Mouse (Mus musculus) limb, embryonic 15.5 days (tissue): ENCODE results near the gene Pde6h. TPM values are rescaled to one million over a fixed set of nuclear protein-coding genes. Genes with fewer than 3 reads are reported as not detected.

Source experiments
- ATAC-seq: fragments of 200-750 bp; cut with Nextera tagmentation; 2 replicates; pipeline ENCODE4 v1.8.0; 2017; ENCODE audit warnings: low read depth, moderate TSS enrichment; ENCODE audit not compliant: insufficient number of reproducible peaks, low FRiP score, low TSS enrichment
- H3K27ac ChIP-seq: fragments of 300-500 bp; sonication (generic); 2 replicates; pipeline ENCODE4 v1.5.1; 2015; ENCODE audit warnings: moderate library complexity, mild to moderate bottlenecking, inconsistent platforms
- H3K27me3 ChIP-seq: fragments of 300-500 bp; sonication (generic); 2 replicates; pipeline ENCODE4 v1.6.1; 2015; ENCODE audit warnings: inconsistent platforms
- H3K36me3 ChIP-seq: fragments of 300-500 bp; sonication (generic); 2 replicates; pipeline ENCODE4 v1.6.1; 2015; ENCODE audit warnings: inconsistent platforms
- H3K4me1 ChIP-seq: fragments of 300-500 bp; sonication (generic); 2 replicates; pipeline ENCODE4 v1.6.1; 2015; ENCODE audit warnings: inconsistent platforms
- H3K4me2 ChIP-seq: fragments of 300-500 bp; sonication (generic); 2 replicates; pipeline ENCODE4 v1.6.1; 2015; ENCODE audit warnings: mild to moderate bottlenecking, inconsistent platforms
- H3K4me3 ChIP-seq: fragments of 300-500 bp; sonication (generic); 2 replicates; pipeline ENCODE4 v1.5.1; 2015; ENCODE audit warnings: mild to moderate bottlenecking, inconsistent platforms
- H3K9ac ChIP-seq: fragments of 300-500 bp; sonication (generic); 2 replicates; pipeline ENCODE4 v1.6.1; 2015; ENCODE audit warnings: inconsistent platforms
- H3K9me3 ChIP-seq: fragments of 300-500 bp; sonication (generic); 2 replicates; pipeline ENCODE4 v1.6.1; 2016; ENCODE audit warnings: inconsistent platforms
- WGBS: fragments of 180-500 bp; shearing (Covaris S2); methylation state at CpG from one replicate; pipeline ENCODE4 v1.1.7; 2015; 5-methylcytosine and 5-hydroxymethylcytosine counted together
- polyA plus RNA-seq: library from polyadenylated mRNA; unstranded; fragments of >200 nt; fragmentation: Nextera tagmentation; extraction: Ambion mirVana; gene quantifications from 2 replicates; pipeline ENCODE4 v1.2.1, GENCODE M21; 2015

The Pde6h gene
- polyA plus RNA-seq, 1 experiment from 2014 or later = 0.19 TPM

DNA sequence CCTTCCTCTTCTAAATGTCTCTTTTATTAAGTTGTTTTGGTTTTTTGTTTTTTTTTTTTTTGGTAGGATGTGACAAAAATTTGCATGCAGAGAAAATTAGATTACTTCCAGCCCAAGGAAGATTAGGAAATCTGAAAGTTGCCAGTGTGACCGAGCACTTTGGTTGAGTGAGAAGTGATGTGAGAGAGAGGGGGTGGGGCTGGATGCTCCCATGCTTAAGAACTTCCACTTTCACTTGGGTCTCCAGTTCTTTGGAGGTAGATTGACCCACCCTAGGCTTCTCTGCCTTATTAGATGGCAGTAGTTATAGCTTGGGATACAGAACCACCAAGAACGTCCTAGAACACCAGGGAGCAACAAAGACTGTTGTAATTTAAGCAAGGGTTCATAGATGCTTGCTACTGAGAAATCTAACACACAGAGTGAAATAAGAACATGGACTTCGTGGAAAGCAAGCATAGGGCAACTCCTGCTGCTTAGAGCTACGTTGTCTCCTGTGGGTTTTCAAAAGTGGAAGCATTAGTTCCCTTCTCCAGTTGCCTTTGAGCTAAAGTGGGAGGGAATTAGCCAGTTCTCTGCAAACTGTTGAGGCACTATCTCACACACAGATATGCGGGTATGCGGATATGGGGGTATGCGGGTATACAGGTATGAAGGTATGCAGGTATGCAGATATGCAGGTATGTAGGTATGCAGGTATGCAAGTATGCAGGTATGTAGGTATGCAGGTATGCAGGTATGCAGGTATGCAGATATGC, 93.8 kb downstream of the Pde6h start:
- 82% methylated on average over 7 of the region's 7 CpGs for WGBS
- H3K4me3 ChIP-seq = no peak overlapping the region
- ATAC-seq = no peak
- H3K36me3 ChIP-seq = no peaks in the 10 kb centered on the region
- no peaks in the 10 kb centered on the region for H3K9me3 ChIP-seq
- H3K27me3 ChIP-seq = no peaks in the 10 kb centered on the region
- H3K4me1 ChIP-seq = peaks cover 4% of the 10 kb centered on the region; the same call in 1 of the 2 replicates
- no peak overlapping the region for H3K27ac ChIP-seq
- H3K4me2 ChIP-seq = no peak overlapping the region
- H3K9ac ChIP-seq = no peak overlapping the region

Other genes with a start within 250 kb of the Pde6h start
- 0.06 and 0.07 TPM in 2 replicates for gene Gucy2c, start 142.1 kb upstream of the Pde6h start, polyA plus RNA-seq
- gene Hist4h4, start 119.4 kb upstream of the Pde6h start, polyA plus RNA-seq = 0.25 and 0.54 TPM in 2 replicates
- gene H2afj, start 115.6 kb upstream of the Pde6h start, polyA plus RNA-seq = 140 and 142 TPM in 2 replicates
- gene BC049715, start 96.2 kb upstream of the Pde6h start, polyA plus RNA-seq = 1.1 and 1.4 TPM in 2 replicates
- gene Wbp11, start 95.6 kb upstream of the Pde6h start, polyA plus RNA-seq = 90.4 and 90.9 TPM in 2 replicates
- gene Smco3, start 88.4 kb upstream of the Pde6h start, polyA plus RNA-seq = 0.56 and 0.62 TPM in 2 replicates
- gene Art4, start 66.1 kb upstream of the Pde6h start, polyA plus RNA-seq = 2.9 and 3.9 TPM in 2 replicates
- gene Mgp, start 48.0 kb upstream of the Pde6h start, polyA plus RNA-seq = 350 and 381 TPM in 2 replicates
- 0.53 and 0.72 TPM in 2 replicates for gene Erp27, start 1.7 kb upstream of the Pde6h start, polyA plus RNA-seq
- 166 and 167 TPM in 2 replicates for gene Arhgdib, start 18.1 kb downstream of the Pde6h start, polyA plus RNA-seq
- gene Rerg, start 246.7 kb downstream of the Pde6h start, polyA plus RNA-seq = 34.6 and 39.4 TPM in 2 replicates